Mouse (Mus musculus) megakaryocyte, embryonic 14.5 days (primary cell): ENCODE measurements around the gene Rasgrp3.
"Not testable (repeated sequence)": the region's sequence is repeated elsewhere in the genome, so short reads cannot be mapped to it uniquely, and the experiment has no call there.

ENCODE experiments used
- FLI1 ChIP-seq: IDR thresholded peaks from 2 replicates; pipeline ENCODE4 v1.6.1; 2012; ENCODE audit warnings: low read length, inconsistent platforms, mixed read lengths
- GATA1 ChIP-seq: IDR thresholded peaks from 3 replicates; pipeline ENCODE4 v1.6.1; 2012; ENCODE audit warnings: mixed read lengths, low read length, inconsistent platforms, borderline replicate concordance

GRCm38 (mm10) chr17:75463223-75463622, 27.5 kb downstream of the Rasgrp3 start:
- not testable (repeated sequence) for TF ChIP-seq FLI1, GATA1
